Mouse (Mus musculus): ENCODE results near the gene St3gal5. TPM values are rescaled to one million over a fixed set of nuclear protein-coding genes. Genes with fewer than 3 reads are reported as not detected.
"Not testable (repeated sequence)": the region's sequence is repeated elsewhere in the genome, so short reads cannot be mapped to it uniquely, and the experiment has no call there.

St3gal5 gene
- 199 and 206 TPM in 2 replicates for polyA plus RNA-seq (2015; fragmentation: Nextera tagmentation; extraction: Ambion mirVana)

- WGBS (ENCODE audit: insufficient replicate concordance): under 1% methylated on average over 70 of the region's 81 CpGs
- H3K4me2 ChIP-seq (ENCODE audit: low read depth, low read length): peak within 1 kb of the TSS; percentile 72
- H3K9ac ChIP-seq (ENCODE audit: low read depth, low read length): peak within 1 kb of the TSS; percentile 99
- peak within 1 kb of the TSS; percentile 94 for H3K4me3 ChIP-seq (ENCODE audit: low read depth, low read length)
- H3K27ac ChIP-seq (ENCODE audit: low read length): peak within 1 kb of the TSS; percentile 94
- no peaks in the 10 kb centered on the region for H3K27me3 ChIP-seq (ENCODE audit: control insufficient read depth, insufficient read depth, low read depth, low read length)
- H3K36me3 ChIP-seq (ENCODE audit: control insufficient read depth, insufficient read depth): no peaks in the 10 kb centered on the region
- ATAC-seq (ENCODE audit: low read depth): peak; percentile 85
- peaks cover 41% of the 10 kb centered on the region for H3K4me1 ChIP-seq (ENCODE audit: control insufficient read depth, low read depth, low read length)
- H3K9me3 ChIP-seq (replicated peaks; ENCODE audit: control insufficient read depth, low read length): no peaks in the 10 kb centered on the region
Observed at GRCm38 (mm10) chr6:72097181-72097995, at the start of gene St3gal5. Gene St3gal5, plus strand, starts transcription at chr6:72097592.

GRCm38 (mm10) chr6:72048643-72049042 is 48.7 kb upstream of the St3gal5 start:
- ATAC-seq (ENCODE audit: low read depth): no peak
- H3K4me1 ChIP-seq (ENCODE audit: control insufficient read depth, low read depth, low read length): no peaks in the 10 kb centered on the region

GRCm38 (mm10) chr6:72049941-72050340 is 47.5 kb upstream of the St3gal5 start:
- Histone ChIP-seq H3K4me1 (ENCODE audit: control insufficient read depth, low read depth, low read length) (no peaks in the 10 kb centered on the region), H3K9me3 (replicated peaks; ENCODE audit: control insufficient read depth, low read length) (no peaks in the 10 kb centered on the region), H3K4me3 (ENCODE audit: low read depth, low read length) (no peak overlapping the region), H3K27me3 (ENCODE audit: control insufficient read depth, insufficient read depth, low read depth, low read length) (peaks cover 3% of the 10 kb centered on the region; the same call in 1 of the 2 replicates), H3K36me3 (ENCODE audit: control insufficient read depth, insufficient read depth) (no peaks in the 10 kb centered on the region), H3K9ac (ENCODE audit: low read depth, low read length) (no peak overlapping the region), H3K4me2 (ENCODE audit: low read depth, low read length) (no peak overlapping the region), H3K27ac (ENCODE audit: low read length) (no peak overlapping the region)
- 39% methylated on average over 6 of the region's 6 CpGs for WGBS (ENCODE audit: insufficient replicate concordance)
- ATAC-seq (ENCODE audit: low read depth): no peak

More at GRCm38 (mm10) chr6:72048643-72049042, 48.7 kb upstream of the St3gal5 start:
- H3K27me3 ChIP-seq (ENCODE audit: control insufficient read depth, insufficient read depth, low read depth, low read length): peaks cover 3% of the 10 kb centered on the region; the same call in 1 of the 2 replicates
- no peaks in the 10 kb centered on the region for H3K36me3 ChIP-seq (ENCODE audit: control insufficient read depth, insufficient read depth)
- H3K4me3 ChIP-seq (ENCODE audit: low read depth, low read length): no peak overlapping the region
- 77% methylated on average over 5 of the region's 5 CpGs for WGBS (ENCODE audit: insufficient replicate concordance)
- H3K9ac ChIP-seq (ENCODE audit: low read depth, low read length): no peak overlapping the region
- H3K4me2 ChIP-seq (ENCODE audit: low read depth, low read length): no peak overlapping the region
- no peaks in the 10 kb centered on the region for H3K9me3 ChIP-seq (replicated peaks; ENCODE audit: control insufficient read depth, low read length)
- H3K27ac ChIP-seq (ENCODE audit: low read length): no peak overlapping the region

GRCm38 (mm10) chr6:72050827-72051226 is 46.6 kb upstream of the St3gal5 start:
- H3K4me1 ChIP-seq (ENCODE audit: control insufficient read depth, low read depth, low read length): no peaks in the 10 kb centered on the region
- H3K27ac ChIP-seq (ENCODE audit: low read length): no peak overlapping the region
- H3K27me3 ChIP-seq (ENCODE audit: control insufficient read depth, insufficient read depth, low read depth, low read length): peaks cover 3% of the 10 kb centered on the region; the same call in 1 of the 2 replicates
- WGBS (ENCODE audit: insufficient replicate concordance): 29% methylated on average over 7 of the region's 7 CpGs
- H3K4me3 ChIP-seq (ENCODE audit: low read depth, low read length): no peak overlapping the region
- ATAC-seq (ENCODE audit: low read depth): no peak
- no peaks in the 10 kb centered on the region for H3K9me3 ChIP-seq (replicated peaks; ENCODE audit: control insufficient read depth, low read length)
- no peaks in the 10 kb centered on the region for H3K36me3 ChIP-seq (ENCODE audit: control insufficient read depth, insufficient read depth)
- no peak overlapping the region for H3K4me2 ChIP-seq (ENCODE audit: low read depth, low read length)
- H3K9ac ChIP-seq (ENCODE audit: low read depth, low read length): no peak overlapping the region

GRCm38 (mm10) chr6:72051247-72051646 is 46.1 kb upstream of the St3gal5 start:
- Histone ChIP-seq H3K4me3 (ENCODE audit: low read depth, low read length) (no peak overlapping the region), H3K9ac (ENCODE audit: low read depth, low read length) (no peak overlapping the region), H3K27me3 (ENCODE audit: control insufficient read depth, insufficient read depth, low read depth, low read length) (peaks cover 3% of the 10 kb centered on the region; the same call in 1 of the 2 replicates), H3K36me3 (ENCODE audit: control insufficient read depth, insufficient read depth) (no peaks in the 10 kb centered on the region), H3K27ac (ENCODE audit: low read length) (no peak overlapping the region), H3K9me3 (replicated peaks; ENCODE audit: control insufficient read depth, low read length) (no peaks in the 10 kb centered on the region), H3K4me1 (ENCODE audit: control insufficient read depth, low read depth, low read length) (no peaks in the 10 kb centered on the region), H3K4me2 (ENCODE audit: low read depth, low read length) (no peak overlapping the region)
- 16% methylated on average over 2 of the region's 2 CpGs for WGBS (ENCODE audit: insufficient replicate concordance)
- no peak for ATAC-seq (ENCODE audit: low read depth)

- Histone ChIP-seq H3K4me1 (ENCODE audit: control insufficient read depth, low read depth, low read length) (no peaks in the 10 kb centered on the region), H3K4me2 (ENCODE audit: low read depth, low read length) (no peak overlapping the region), H3K27me3 (ENCODE audit: control insufficient read depth, insufficient read depth, low read depth, low read length) (peaks cover 3% of the 10 kb centered on the region; the same call in 1 of the 2 replicates), H3K36me3 (ENCODE audit: control insufficient read depth, insufficient read depth) (no peaks in the 10 kb centered on the region), H3K9me3 (replicated peaks; ENCODE audit: control insufficient read depth, low read length) (no peaks in the 10 kb centered on the region), H3K4me3 (ENCODE audit: low read depth, low read length) (no peak overlapping the region), H3K27ac (ENCODE audit: low read length) (no peak overlapping the region), H3K9ac (ENCODE audit: low read depth, low read length) (no peak overlapping the region)
- no peak for ATAC-seq (ENCODE audit: low read depth)
- 13% methylated on average over 6 of the region's 6 CpGs for WGBS (ENCODE audit: insufficient replicate concordance)
Observed at GRCm38 (mm10) chr6:72051757-72052156, 45.6 kb upstream of the St3gal5 start.

- WGBS (ENCODE audit: insufficient replicate concordance): 69% methylated on average over 2 of the region's 2 CpGs
- H3K4me2 ChIP-seq (ENCODE audit: low read depth, low read length): no peak overlapping the region
- no peak overlapping the region for H3K4me3 ChIP-seq (ENCODE audit: low read depth, low read length)
- 0 out of 2 replicates have a peak, but pooled peaks cover 3% of the 10 kb centered on the region for H3K27me3 ChIP-seq (ENCODE audit: control insufficient read depth, insufficient read depth, low read depth, low read length)
- no peaks in the 10 kb centered on the region for H3K9me3 ChIP-seq (replicated peaks; ENCODE audit: control insufficient read depth, low read length)
- H3K27ac ChIP-seq (ENCODE audit: low read length): no peak overlapping the region
- H3K4me1 ChIP-seq (ENCODE audit: control insufficient read depth, low read depth, low read length): no peaks in the 10 kb centered on the region
- H3K36me3 ChIP-seq (ENCODE audit: control insufficient read depth, insufficient read depth): no peaks in the 10 kb centered on the region
- no peak overlapping the region for H3K9ac ChIP-seq (ENCODE audit: low read depth, low read length)
- no peak for ATAC-seq (ENCODE audit: low read depth)
Observed at GRCm38 (mm10) chr6:72056548-72056947, 40.8 kb upstream of the St3gal5 start.

- H3K36me3 ChIP-seq (ENCODE audit: control insufficient read depth, insufficient read depth): no peaks in the 10 kb centered on the region
- ATAC-seq (ENCODE audit: low read depth): 0 out of 2 replicates have a peak, but pooled peaks have one; percentile 35
- H3K9ac ChIP-seq (ENCODE audit: low read depth, low read length): no peak overlapping the region
- H3K4me2 ChIP-seq (ENCODE audit: low read depth, low read length): no peak overlapping the region
- H3K9me3 ChIP-seq (replicated peaks; ENCODE audit: control insufficient read depth, low read length): no peaks in the 10 kb centered on the region
- H3K27ac ChIP-seq (ENCODE audit: low read length): no peak overlapping the region
- H3K4me3 ChIP-seq (ENCODE audit: low read depth, low read length): no peak overlapping the region
- H3K4me1 ChIP-seq (ENCODE audit: control insufficient read depth, low read depth, low read length): no peaks in the 10 kb centered on the region
- 71% methylated on average over 9 of the region's 9 CpGs for WGBS (ENCODE audit: insufficient replicate concordance)
- no peaks in the 10 kb centered on the region for H3K27me3 ChIP-seq (ENCODE audit: control insufficient read depth, insufficient read depth, low read depth, low read length)
Observed at GRCm38 (mm10) chr6:72058398-72058889, 38.9 kb upstream of the St3gal5 start.

- 72% methylated on average over 10 of the region's 10 CpGs for WGBS (ENCODE audit: insufficient replicate concordance)
- not testable (repeated sequence) for H3K9ac ChIP-seq (ENCODE audit: low read depth, low read length)
Observed at GRCm38 (mm10) chr6:72060677-72061076, 36.7 kb upstream of the St3gal5 start.

More at GRCm38 (mm10) chr6:72060677-72061076, 36.7 kb upstream of the St3gal5 start:
- H3K36me3 ChIP-seq (ENCODE audit: control insufficient read depth, insufficient read depth); H3K4me1 ChIP-seq (ENCODE audit: control insufficient read depth, low read depth, low read length); H3K9me3 ChIP-seq (replicated peaks; ENCODE audit: control insufficient read depth, low read length); H3K27me3 ChIP-seq (ENCODE audit: control insufficient read depth, insufficient read depth, low read depth, low read length); H3K27ac ChIP-seq (ENCODE audit: low read length); ATAC-seq (ENCODE audit: low read depth); H3K4me2 ChIP-seq (ENCODE audit: low read depth, low read length); H3K4me3 ChIP-seq (ENCODE audit: low read depth, low read length): not testable (repeated sequence)
